Mouse (Mus musculus): ENCODE measurements around the gene Otub1. TPM values are rescaled to one million over a fixed set of nuclear protein-coding genes. Genes with fewer than 3 reads are reported as not detected.

The Otub1 gene
- 100 to 1,000 TPM; 291 to 300 TPM for total RNA-seq (2021)

GRCm38 (mm10) chr19:7205753-7206736, at the start of gene Otub1:
TSS of gene Otub1 (minus strand) at chr19:7206316.
- peak; percentile 79 to 84 for DNase-seq (ENCODE audit: extremely low spot score in 1 of 2, low spot score in 1 of 2)

- no peak for DNase-seq (ENCODE audit: extremely low spot score in 1 of 2, low spot score in 1 of 2)
These were observed 39.9 kb upstream of the Otub1 start for GRCm38 (mm10) chr19:7246021-7246420.

GRCm38 (mm10) chr19:7240782-7241690, 34.9 kb upstream of the Otub1 start, which contains the start of gene Naa40:
TSS of gene Naa40 (minus strand) at chr19:7241183.
- peak; percentile 84 to 90 for DNase-seq (ENCODE audit: extremely low spot score in 1 of 2, low spot score in 1 of 2)

GRCm38 (mm10) chr19:7240291-7240690, 34.2 kb upstream of the Otub1 start:
- no peak for DNase-seq (ENCODE audit: extremely low spot score in 1 of 2, low spot score in 1 of 2)

GRCm38 (mm10) chr19:7239574-7239973, 33.5 kb upstream of the Otub1 start:
- no peak for DNase-seq (ENCODE audit: extremely low spot score in 1 of 2, low spot score in 1 of 2)

- no peak for DNase-seq (ENCODE audit: extremely low spot score in 1 of 2, low spot score in 1 of 2)
These were observed 30.6 kb upstream of the Otub1 start for GRCm38 (mm10) chr19:7236742-7237141.

- no peak for DNase-seq (ENCODE audit: extremely low spot score in 1 of 2, low spot score in 1 of 2)
These were observed 29.9 kb upstream of the Otub1 start for GRCm38 (mm10) chr19:7236011-7236410.

- DNase-seq (ENCODE audit: extremely low spot score in 1 of 2, low spot score in 1 of 2) = no peak
These were observed 29.3 kb upstream of the Otub1 start for GRCm38 (mm10) chr19:7235461-7235860.

- DNase-seq (ENCODE audit: extremely low spot score in 1 of 2, low spot score in 1 of 2) = peak; percentile 57 to 77
These were observed 28.6 kb upstream of the Otub1 start for GRCm38 (mm10) chr19:7234537-7235221.

- DNase-seq (ENCODE audit: extremely low spot score in 1 of 2, low spot score in 1 of 2) = no peak
These were observed 20.4 kb upstream of the Otub1 start for GRCm38 (mm10) chr19:7226511-7226914.

GRCm38 (mm10) chr19:7225096-7225690, 19.1 kb upstream of the Otub1 start:
- no peak for DNase-seq (ENCODE audit: extremely low spot score in 1 of 2, low spot score in 1 of 2)

GRCm38 (mm10) chr19:7224253-7224652, 18.1 kb upstream of the Otub1 start:
- no peak for DNase-seq (ENCODE audit: extremely low spot score in 1 of 2, low spot score in 1 of 2)

- no peak for DNase-seq (ENCODE audit: extremely low spot score in 1 of 2, low spot score in 1 of 2)
These were observed 17.4 kb upstream of the Otub1 start for GRCm38 (mm10) chr19:7223488-7223887.

- DNase-seq (ENCODE audit: extremely low spot score in 1 of 2, low spot score in 1 of 2) = no peak
These were observed 16.1 kb upstream of the Otub1 start for GRCm38 (mm10) chr19:7222196-7222595.

GRCm38 (mm10) chr19:7218753-7219152, 12.6 kb upstream of the Otub1 start:
- DNase-seq (ENCODE audit: extremely low spot score in 1 of 2, low spot score in 1 of 2) = no peak

- no peak for DNase-seq (ENCODE audit: extremely low spot score in 1 of 2, low spot score in 1 of 2)
These were observed 11.8 kb upstream of the Otub1 start for GRCm38 (mm10) chr19:7217926-7218267.

GRCm38 (mm10) chr19:7217162-7217925, 11.2 kb upstream of the Otub1 start, which contains the start of gene Cox8a:
TSS of gene Cox8a (minus strand) at chr19:7217616.
- peak; percentile 86 to 88 for DNase-seq (ENCODE audit: extremely low spot score in 1 of 2, low spot score in 1 of 2)

- no peak for DNase-seq (ENCODE audit: extremely low spot score in 1 of 2, low spot score in 1 of 2)
These were observed 8.4 kb upstream of the Otub1 start for GRCm38 (mm10) chr19:7214484-7214883.

GRCm38 (mm10) chr19:7213010-7213409, 6.9 kb upstream of the Otub1 start:
- no peak for DNase-seq (ENCODE audit: extremely low spot score in 1 of 2, low spot score in 1 of 2)
